Mouse (Mus musculus): ENCODE measurements around the gene 4930432K21Rik. TPM values are rescaled to one million over a fixed set of nuclear protein-coding genes. Genes with fewer than 3 reads are reported as not detected.

Gene 4930432K21Rik
- total RNA-seq, 2 experiments from 2014 or later: 1.7 to 2.1 TPM

DNA sequence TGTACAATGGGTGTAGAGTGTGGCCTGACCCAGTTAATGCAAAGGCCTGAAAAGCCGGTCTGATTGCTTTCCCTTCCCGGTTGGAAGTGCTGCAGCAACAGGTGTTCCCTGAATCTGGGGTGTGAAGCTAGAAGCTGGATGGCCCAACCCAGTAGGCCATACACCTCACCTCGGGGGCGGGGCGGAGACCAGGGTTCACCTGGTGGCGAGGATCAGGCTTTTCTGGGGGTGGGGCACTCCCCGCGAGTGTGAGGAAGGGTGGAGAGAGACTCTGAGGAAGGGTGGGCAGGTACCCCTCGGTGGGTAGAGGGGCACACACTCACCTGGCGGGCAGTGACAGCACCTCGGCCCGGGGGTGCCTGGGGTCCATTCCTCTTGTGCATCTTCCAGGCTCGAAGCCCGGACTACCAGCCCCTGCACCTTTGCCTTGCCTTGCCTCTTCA is 480 bp upstream of the 4930432K21Rik start:
- no peak for DNase-seq
- intact Hi-C loops (cut with DNase I): no loop called here

DNA sequence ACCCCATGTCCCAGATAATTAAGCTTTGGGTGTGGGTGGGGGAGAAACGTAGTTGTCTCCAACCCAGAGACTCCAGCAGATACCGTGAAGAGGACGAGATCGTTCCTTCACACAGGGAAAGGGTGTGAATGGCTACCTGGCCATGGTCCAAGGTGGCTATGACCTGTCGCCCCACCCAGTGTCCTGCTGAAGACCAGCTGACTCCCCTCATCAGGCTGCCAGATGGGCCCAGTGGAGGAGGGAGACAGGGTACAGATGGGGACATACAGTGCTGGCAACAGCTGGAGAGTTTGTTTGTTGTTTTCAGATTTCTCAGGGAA is 666 bp downstream of the 4930432K21Rik start:
- no peak for DNase-seq

DNA sequence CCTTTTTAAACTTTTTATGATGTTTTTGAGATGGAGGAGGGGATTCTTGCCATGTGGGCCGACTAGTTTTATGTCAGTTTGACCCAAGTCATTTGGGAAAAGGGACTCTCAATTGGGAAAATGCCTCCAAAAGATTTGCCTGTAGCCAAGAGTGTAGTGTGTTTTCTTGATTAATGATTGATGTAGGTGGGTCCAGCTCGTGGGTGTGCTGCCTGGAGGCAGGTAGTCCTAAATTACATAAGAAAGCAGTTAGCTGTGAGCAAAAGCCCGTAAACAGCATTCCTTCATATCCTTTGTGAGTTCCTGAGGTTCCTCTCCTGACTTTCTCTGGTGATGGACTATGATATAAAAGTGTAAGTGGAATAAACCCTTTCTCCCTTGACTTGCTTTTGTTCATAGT is 1.4 kb downstream of the 4930432K21Rik start:
- intact Hi-C loops (cut with DNase I): no loop called here
- no peak for DNase-seq

More for the DNA sequence above, 666 bp downstream of the 4930432K21Rik start:
- intact Hi-C loops (cut with DNase I): no loop called here

DNA sequence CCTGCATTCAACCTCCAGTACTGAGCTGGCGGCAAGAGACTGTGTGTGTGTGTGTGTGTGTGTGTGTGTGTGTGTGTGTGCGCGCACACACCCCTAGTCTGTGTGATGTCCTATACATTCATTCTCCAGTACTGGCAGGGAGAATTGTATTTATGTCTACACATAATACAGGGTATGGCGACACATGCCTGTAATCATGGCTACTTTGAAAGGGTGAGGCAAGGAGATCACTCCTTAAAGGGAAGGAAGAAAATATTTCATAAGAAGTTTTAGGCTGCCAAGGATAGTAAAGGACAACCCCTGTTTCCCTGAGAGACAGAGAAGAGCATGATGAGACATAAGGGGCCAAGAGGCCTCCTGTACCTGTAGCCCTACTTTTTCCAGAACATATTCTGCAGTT is 9.8 kb downstream of the 4930432K21Rik start:
- intact Hi-C loops (cut with DNase I): no loop called here
- no peak for DNase-seq

DNA sequence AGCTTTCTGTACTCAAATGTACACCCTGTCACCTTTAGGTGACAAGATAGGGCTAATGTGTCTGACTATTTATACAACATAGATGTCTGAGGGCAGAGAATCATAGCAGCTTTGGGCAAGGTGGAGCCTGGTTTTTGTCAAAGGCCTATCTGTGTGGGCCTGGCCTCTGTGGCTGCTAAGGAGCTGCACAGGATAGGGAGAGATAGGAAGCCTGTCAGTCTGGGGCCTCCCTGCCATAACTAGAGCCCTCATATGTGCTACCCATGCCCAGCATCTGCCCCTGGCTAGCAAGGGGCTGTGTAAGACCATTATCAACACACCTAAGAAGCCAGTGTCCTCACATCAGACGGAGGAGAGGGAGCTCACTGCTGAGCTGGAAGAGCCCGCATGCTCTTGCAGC is 19.9 kb downstream of the 4930432K21Rik start:
- intact Hi-C loops (cut with DNase I): no loop called here
- DNase-seq: no peak

DNA sequence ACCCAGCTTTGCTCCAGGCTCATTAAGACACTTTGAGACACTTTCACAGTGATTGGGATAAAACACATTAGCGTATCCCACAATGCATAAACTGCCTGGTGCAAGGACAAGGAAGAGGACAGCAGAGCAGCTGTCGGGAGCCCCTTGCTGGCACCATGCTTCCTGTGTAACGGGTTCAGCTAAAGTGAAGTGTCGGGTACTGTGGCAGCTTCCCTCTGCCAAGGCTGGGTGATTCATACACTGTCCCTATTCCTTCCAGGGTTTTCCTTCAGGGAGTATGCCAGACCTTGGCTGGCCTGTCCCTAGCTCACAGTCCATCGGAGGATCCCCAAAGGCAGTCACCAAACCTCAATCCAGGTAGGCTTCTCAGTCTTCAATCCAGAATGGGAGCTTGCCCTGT is 22.3 kb downstream of the 4930432K21Rik start:
- DNase-seq: no peak
- intact Hi-C loops (cut with DNase I): no loop called here

DNA sequence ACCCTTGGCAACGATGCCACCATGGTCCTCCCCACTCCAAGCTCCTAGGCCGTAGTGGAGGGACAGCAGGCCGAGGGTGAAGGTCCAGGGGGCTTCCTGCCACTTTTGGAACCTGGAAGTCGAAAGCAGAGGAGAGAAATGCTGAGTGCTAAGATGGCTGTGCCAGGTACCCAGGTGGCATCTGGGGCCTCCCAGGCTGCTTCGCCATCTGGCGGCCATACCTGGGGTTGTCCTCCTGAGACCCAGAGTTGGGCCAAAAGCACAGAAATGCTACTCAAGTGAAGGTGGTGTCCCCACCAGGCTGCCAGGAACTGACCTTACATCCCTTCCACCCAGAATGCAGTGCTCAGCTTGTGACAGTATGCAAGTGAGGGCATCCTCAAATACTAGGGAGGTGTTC is 26.0 kb downstream of the 4930432K21Rik start:
- intact Hi-C loops (cut with DNase I): no loop called here
- peak; percentile 21 for DNase-seq

DNA sequence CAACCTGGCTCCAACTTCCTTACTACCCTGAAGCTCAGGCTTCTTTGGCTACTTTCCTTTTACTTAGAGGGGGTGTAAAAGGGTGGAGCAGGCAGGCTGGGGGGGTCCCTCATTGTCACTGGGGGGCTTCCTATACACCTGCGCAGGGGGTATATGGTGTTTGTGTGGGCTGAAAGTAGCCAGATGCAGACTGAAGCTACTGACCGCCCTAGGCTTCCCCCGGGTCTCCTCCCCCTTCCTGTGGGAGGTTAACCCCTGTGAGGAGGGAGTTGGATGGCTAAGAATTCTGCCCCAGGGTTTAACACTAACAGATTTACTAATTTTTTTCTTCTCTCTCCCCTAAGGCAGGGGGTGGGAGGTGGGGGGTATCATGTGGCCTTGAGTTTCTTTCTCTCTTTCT is 28.7 kb downstream of the 4930432K21Rik start:
- no peak for DNase-seq
- intact Hi-C loops (cut with DNase I): no loop called here

DNA sequence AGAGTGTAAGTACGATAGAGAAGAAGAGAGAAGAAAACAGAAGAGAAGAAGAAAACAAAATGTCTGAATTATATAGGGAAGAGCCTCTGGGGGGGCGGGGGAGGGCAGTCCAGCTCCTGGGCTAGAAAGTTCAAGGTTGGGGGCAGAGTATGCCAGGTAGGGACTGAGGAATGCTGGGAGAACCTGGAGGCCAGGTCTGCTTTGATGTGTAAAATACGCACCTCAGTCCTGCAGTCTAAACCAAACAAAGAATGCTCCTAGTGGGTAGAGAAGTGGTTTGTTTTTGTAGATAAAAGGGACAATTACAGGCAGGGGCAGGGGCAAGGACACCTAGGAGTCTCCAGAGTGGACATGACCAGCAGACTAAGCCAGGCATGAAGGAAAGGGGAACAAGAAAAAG is 29.6 kb downstream of the 4930432K21Rik start:
- intact Hi-C loops (cut with DNase I): no loop called here
- DNase-seq: no peak

DNA sequence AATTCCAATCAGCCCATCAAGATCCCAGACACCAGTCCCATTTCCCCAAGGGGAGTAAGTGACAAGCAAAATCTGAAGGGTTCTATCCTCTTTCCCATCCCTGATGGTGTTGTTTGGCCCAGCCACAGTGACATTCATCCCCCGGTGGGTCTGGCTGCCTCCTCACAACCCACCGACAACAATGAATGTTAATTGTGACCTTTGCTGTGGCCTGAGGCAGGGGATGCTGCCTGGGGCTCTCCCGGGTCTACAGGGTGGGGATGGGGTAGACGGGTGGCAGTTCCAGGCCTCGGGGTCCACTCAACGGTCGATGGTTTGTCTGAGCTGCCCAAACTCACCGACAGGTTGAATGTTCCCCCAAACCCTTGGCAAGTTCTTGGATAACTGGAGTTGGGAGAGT is 30.8 kb downstream of the 4930432K21Rik start:
- intact Hi-C loops (cut with DNase I): no loop called here

DNA sequence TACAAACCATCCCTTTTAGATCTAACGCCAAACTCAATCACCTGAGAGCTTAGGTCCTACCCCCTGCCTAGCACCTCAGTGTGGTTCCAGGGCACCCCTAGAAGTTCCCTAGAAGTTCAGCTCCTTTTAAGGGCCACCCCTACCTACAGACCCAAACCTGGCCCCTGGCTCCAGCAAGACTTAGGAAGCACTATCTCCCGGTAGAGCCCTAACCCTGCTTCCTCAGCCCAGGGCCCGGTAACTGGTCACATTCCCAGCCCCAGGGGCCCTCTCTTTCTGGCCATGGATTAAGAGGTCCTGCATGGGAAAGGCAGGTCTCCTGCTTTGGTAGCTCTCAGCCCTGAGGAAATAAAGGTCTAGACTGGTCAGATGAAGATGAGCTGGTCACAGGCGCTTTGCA is 32.1 kb downstream of the 4930432K21Rik start:
- DNase-seq: no peak
- intact Hi-C loops (cut with DNase I): loop anchor here (10.0 kb wide), 1 partner anchor 165 kb away; the partner anchor contains the start of gene 2210011C24Rik

More for the DNA sequence above, 30.8 kb downstream of the 4930432K21Rik start:
- DNase-seq: no peak

DNA sequence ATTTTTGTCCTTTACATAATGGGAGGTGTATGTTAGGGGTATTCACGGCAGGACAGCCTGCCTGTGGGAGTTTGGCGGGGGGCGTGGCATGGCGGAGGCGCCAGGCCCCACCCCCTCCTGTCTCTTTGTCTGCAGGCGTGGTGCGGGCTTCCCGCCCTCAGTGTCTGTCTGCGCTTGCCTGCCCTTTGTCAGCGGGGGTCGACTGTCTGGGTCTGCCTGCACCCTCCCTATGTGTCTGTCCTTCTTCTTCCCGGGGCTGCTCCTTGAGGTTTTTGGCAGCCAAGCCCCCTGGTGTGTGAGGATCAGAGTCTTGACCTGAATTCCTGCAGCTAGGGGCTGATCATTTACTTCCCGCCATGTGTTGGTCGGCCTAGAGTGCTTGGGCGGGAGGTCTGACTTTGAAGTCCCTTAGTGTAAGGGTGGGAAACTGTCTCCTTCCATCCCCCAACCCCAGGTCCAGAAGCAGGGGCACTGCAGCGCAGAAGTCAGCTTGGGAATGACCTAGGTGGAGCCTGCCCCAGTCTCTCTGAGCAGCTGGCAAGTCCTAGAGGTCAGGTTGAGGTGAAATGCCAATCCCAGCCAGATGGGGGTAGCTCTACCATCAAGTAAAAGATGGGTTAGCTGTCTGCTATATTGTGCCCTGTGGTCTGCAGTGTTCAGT is 32.8 kb downstream of the 4930432K21Rik start:
- peak; percentile 74 for DNase-seq
- intact Hi-C loops (cut with DNase I): loop anchor here (10.0 kb wide), 1 partner anchor 166 kb away; the partner anchor contains the start of gene 2210011C24Rik

DNA sequence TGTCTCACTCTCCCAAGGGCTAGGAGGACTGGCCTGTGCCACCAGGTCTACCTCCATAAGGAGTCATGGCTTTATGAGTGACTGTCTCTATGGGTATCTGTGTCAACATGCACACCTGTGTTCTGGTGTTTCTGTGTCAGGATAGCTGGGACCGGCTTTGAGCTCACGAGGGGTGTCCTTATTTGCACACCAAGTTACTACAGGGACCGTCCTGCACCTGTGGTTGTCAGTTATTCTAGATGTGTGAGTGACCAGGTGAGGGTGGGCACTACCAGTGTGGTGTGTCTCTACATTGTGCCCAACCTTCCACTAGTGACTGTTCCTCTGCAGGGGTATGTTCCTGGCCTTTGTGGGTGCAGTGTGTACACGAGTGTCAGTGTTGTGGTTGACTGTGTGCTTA is 35.0 kb downstream of the 4930432K21Rik start:
- no peak for DNase-seq
- intact Hi-C loops (cut with DNase I): loop anchor here (10.0 kb wide), 1 partner anchor 168 kb away; the partner anchor contains the start of gene 2210011C24Rik

DNA sequence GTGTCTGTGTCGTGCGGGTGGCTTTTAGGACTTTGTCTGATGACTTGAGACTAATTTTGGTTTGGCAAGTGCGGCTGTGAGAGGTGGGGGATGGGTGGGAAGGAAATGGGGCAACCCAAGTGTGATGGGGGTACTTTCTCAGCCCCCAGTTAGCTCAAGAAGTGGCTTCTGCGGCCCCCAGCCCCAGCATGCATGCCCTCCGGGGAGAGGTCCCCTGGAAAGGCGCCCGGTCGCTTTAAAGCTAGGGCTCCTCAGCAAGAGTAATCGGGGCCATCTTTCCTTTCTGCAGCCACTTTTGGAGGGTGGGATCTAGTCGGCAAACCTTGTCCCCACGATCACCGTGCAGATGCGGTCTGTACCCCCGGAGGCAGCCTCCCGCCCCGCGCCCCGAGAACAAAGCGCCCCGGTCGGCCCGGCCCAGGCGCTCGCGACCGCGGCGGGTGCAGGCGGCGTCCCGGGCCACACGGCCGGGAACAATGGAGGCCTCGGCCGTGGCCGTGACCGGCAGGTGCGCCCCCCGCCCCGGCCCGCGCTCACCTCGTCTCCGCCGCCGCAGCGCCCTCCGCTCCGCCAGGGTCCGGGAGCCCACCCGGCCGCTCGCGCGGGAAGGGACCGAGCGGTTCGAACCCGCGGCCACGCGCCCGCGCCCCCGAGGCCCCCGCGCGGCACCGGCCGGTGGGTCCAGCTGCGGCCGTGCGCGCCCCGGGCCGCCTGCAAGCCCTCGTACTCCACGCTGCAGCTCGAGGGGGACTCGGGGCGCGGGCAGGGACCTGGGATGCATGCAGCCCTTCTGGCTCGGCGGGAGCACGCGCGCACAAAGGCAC is 35.6 kb downstream of the 4930432K21Rik start:
- peak; percentile 66 for DNase-seq
- intact Hi-C loops (cut with DNase I): loop anchor here (10.0 kb wide), 1 partner anchor 169 kb away; the partner anchor contains the start of gene 2210011C24Rik

DNA sequence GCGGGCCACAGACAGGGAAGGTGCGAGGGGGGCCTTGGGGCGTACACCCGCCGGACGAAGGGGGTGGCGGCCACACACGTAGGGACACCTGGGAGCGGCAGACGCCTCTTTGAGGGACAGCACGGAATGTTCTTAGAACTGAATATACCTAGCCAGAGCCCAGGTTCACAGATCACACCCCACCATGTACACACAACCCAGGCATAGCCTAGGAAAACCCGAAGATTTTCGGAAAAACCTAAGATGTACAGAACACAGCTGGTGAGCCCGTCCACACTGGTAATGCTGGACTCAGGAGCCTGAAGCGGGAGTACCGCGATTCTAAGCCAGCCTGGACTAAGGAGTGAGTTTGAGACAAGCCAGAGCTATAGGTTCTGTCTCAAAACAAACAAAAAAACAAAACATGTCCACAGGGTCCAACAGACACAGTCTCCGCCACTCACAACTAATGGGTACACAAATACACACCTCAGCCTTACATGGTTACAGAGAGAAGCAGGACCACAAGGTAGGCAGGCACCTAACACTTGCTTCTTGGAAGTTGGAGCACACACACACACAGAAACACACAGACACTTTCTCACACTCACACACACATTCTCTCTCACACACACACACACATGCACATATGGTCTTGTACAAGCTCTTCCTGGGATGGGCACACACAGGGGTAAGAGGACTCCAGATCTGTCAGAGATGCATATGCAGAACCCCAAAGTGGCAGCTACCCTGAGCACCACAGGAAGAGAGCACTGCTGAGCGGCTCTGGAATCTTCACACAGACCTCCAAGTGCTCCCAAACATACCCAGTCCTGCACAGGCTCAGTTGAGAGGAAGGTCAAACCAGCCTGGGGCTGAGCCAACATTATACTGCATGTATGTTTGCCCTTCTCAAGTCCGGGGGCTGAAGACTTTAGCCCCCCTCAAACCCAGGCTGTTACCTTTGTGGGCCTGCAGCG is 36.5 kb downstream of the 4930432K21Rik start:
- DNase-seq: no peak
- intact Hi-C loops (cut with DNase I): loop anchor here (10.0 kb wide), 1 partner anchor 170 kb away; the partner anchor contains the start of gene 2210011C24Rik

DNA sequence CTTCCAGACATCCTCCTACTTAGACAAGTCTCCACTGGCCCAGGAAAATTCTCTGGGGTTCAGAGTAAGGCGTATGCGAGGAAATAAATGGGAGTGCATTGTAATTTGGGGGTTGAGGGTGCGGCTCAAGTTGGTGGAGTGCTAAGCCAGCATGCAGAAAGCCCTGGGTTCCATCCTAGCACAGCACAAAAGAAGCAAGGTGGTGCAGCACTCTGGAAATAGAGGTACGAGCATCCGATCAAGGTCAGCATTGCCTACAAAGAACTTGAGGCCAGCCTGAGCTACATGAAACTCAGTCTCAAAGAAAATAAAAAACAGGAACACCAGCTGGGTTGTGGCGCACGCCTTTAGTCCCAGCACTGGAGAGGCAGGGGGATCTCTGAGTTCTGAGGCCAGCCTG is 37.3 kb downstream of the 4930432K21Rik start, which contains the start of gene Nanos3:
TSS of gene Nanos3 (minus strand) at position 101 of the 400 bp plus-strand sequence.
- DNase-seq: no peak
- intact Hi-C loops (cut with DNase I): loop anchor here (10.0 kb wide), 1 partner anchor 170 kb away; the partner anchor contains the start of gene 2210011C24Rik

DNA sequence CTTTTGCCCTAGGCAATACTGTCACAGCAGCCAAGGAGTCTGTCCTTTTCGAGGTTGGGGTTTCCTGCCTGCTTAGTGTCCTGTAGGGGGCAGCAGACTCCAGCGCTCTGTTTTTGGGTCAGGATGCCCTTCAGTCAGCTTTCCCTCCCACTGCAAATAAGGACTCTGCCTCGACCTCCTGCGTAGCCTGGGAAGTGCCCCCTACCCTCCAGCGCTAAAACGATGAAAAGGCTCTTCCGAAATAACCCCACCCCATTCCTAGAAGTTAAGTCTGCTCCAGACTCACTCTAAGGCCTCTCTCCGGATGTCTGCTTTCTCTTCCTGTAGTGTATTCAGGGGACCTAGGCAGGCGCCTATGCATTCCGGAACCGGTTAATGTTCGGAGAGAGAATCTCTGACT is 38.7 kb downstream of the 4930432K21Rik start:
- intact Hi-C loops (cut with DNase I): loop anchor here (2.0 to 10.0 kb wide), 2 partner anchors 24 to 172 kb away; partner anchors contain the start of gene 2210011C24Rik
- DNase-seq: peak; percentile 69

DNA sequence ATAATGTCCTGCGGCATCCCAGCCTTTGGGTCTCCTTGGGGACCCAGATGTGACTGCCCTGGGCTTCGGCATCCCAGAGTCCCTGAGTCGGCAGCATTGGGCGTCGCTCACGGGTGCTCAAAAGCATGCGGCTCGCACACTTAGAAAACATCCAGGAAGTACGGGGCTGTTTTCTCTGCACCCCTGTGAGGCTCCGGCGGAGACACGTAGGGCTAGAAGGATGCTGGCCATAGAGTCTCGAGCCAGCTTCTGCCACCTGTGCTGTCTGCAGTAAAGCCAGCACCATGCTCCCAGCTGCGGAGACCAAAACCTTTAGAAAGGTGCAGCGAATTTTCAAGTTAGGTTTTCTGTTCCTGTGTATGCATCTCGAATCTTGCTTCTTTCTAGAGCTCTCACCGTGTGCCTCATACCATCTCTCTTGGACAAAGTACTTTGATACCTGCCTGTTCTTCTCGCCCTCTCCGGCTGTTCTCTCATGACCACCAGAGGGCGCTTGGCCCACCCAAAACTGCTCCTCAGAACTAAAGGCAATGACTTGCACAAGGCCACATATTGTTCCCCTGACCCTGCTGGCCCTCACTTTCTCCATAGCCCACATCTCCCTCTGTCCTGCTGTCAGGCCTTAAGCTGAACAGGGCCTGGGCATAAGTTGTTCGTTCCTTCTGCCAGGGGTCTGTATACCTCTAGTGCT is 39.4 kb downstream of the 4930432K21Rik start:
- peak; percentile 55 for DNase-seq
- intact Hi-C loops (cut with DNase I): loop anchor here (2.0 to 10.0 kb wide), 2 partner anchors 24 to 172 kb away; partner anchors contain the start of gene 2210011C24Rik

DNA sequence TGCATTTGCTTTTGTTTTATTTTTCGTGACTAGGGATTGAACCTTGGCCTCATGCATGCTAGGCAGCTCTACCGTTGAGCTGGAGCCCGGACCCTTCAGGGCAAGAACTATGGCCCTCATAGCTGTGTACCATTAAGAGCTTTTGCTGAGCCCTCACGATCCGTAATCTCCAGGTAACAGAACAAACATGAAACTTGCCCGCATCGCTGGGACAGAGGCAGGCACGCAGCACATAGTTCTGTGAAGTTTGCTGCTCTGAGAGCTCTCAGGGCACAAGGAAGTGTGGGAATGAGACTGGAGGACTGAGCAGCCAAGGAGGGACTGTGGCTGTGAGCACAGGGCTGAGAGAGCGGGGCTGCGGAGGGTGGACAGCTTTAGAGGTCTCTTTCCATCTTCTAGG is 40.8 kb downstream of the 4930432K21Rik start:
- intact Hi-C loops (cut with DNase I): loop anchor here (10.0 kb wide), 1 partner anchor 174 kb away; the partner anchor contains the start of gene 2210011C24Rik
- no peak for DNase-seq
